Mouse (Mus musculus) testis, adult 2 months (tissue): ENCODE data around the gene Muc4.

ENCODE experiments used
- CTCF ChIP-seq: fragments of 200-500 bp; IDR thresholded peaks from 2 replicates; pipeline ENCODE4 v1.5.1; 2012; ENCODE audit warnings: low read depth, mild to moderate bottlenecking, inconsistent platforms, low read length, moderate library complexity; ENCODE audit not compliant: control insufficient read depth, insufficient read depth, insufficient replicate concordance
- POLR2A ChIP-seq: fragments of 200-500 bp; IDR thresholded peaks from 2 replicates; pipeline ENCODE4 v1.6.1; 2012; ENCODE audit warnings: low read depth, mild to moderate bottlenecking, inconsistent platforms, low read length, moderate library complexity; ENCODE audit not compliant: control insufficient read depth

DNA sequence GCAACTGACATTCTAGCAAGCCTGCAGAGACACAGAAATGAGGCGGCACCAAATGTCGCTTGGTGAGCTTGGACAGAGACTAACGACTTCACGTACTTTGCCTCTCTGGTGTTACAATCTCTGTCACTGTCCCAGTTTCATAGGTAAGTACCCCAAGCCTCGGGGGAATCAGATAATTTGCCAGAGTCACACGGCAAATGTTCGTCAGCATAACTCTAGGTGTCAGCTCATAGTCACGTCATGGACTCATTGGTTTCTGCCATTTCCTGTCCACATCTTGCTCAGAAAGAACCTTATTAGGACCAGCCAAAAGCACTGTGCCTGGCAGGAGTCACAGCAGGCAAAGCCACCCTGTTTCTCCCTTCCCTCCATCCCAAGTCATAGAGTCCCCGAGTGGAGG lies 5.7 kb downstream of the Muc4 start:
- TF ChIP-seq POLR2A, result no peak
- TF ChIP-seq CTCF, result no peak
